Mouse (Mus musculus) CH12.LX (cell line): ENCODE data around the gene Pstk.

Source experiments
- CHD1 ChIP-seq: IDR thresholded peaks from 2 replicates; pipeline ENCODE4 v1.6.1; 2012; ENCODE audit warnings: low read depth, low read length, improper control_type of control experiment, inconsistent platforms
- CTCF ChIP-seq, 2 experiments: IDR thresholded peaks in 1 of 2; conservative IDR thresholded peaks in 1 of 2; 2 replicates each; pipeline ENCODE4 v1.5.1; 2011 to 2012; ENCODE audit warnings: low read depth in 2 of 2, low read length in 2 of 2, improper control_type of control experiment in 1 of 2, inconsistent platforms in 1 of 2, mild to moderate bottlenecking in 1 of 2, moderate library complexity in 1 of 2
- EP300 ChIP-seq: IDR thresholded peaks from 2 replicates; pipeline ENCODE4 v1.6.1; 2011; ENCODE audit warnings: low read length, improper control_type of control experiment
- HCFC1 ChIP-seq: IDR thresholded peaks from 2 replicates; pipeline ENCODE4 v1.6.1; 2012; ENCODE audit warnings: low read depth, mild to moderate bottlenecking, inconsistent platforms, low read length, improper control_type of control experiment
- IRF4 ChIP-seq: IDR thresholded peaks from 2 replicates; pipeline ENCODE4 v1.6.1; 2014; ENCODE audit warnings: low read depth, mild to moderate bottlenecking, inconsistent platforms, low read length, improper control_type of control experiment
- NRF1 ChIP-seq: IDR thresholded peaks from 2 replicates; pipeline ENCODE4 v1.6.1; 2014; ENCODE audit warnings: low read depth, mild to moderate bottlenecking, inconsistent platforms, low read length, improper control_type of control experiment, moderate library complexity
- PAX5 ChIP-seq: IDR thresholded peaks from 2 replicates; pipeline ENCODE4 v1.6.1; 2012; ENCODE audit warnings: low read length, inconsistent platforms, mixed read lengths
- POLR2A ChIP-seq: IDR thresholded peaks from 2 replicates; pipeline ENCODE4 v1.6.1; 2011; ENCODE audit warnings: low read depth, mild to moderate bottlenecking, improper control_type of control experiment, low read length
- TCF12 ChIP-seq: IDR thresholded peaks from 2 replicates; pipeline ENCODE4 v1.6.1; 2014; ENCODE audit warnings: low read depth, mild to moderate bottlenecking, inconsistent platforms, low read length, improper control_type of control experiment
- USF2 ChIP-seq: conservative IDR thresholded peaks from 2 replicates; pipeline ENCODE4 v1.6.1; 2011; ENCODE audit warnings: low read depth, low read length, improper control_type of control experiment

- TF ChIP-seq EP300 = no peak
- no peak for TF ChIP-seq POLR2A
- TF ChIP-seq CTCF (conservative IDR thresholded peaks at IDR 0.05 in 1 of 2, IDR thresholded peaks at IDR 0.05 in 1 of 2; ENCODE audit: low read depth in 2 of 2, low read length in 2 of 2) = no peak
- no peak for TF ChIP-seq IRF4
- no peak for TF ChIP-seq CHD1
- no peak for TF ChIP-seq USF2
- TF ChIP-seq TCF12 = no peak
- no peak for TF ChIP-seq HCFC1
- no peak for TF ChIP-seq NRF1
- no peak for TF ChIP-seq PAX5
These were observed 24.9 kb upstream of the Pstk start for GRCm38 (mm10) chr7:131345856-131346541.
